Mouse (Mus musculus) liver, adult 2 months (tissue): ENCODE data around the gene Usp48. TPM values are rescaled to one million over a fixed set of nuclear protein-coding genes. Genes with fewer than 3 reads are reported as not detected.

Experiments
- DNase-seq: peaks from one replicate; pipeline ENCODE4 v3.0.0-alpha.2; 2011; ENCODE audit warnings: low read depth, low spot score; ENCODE audit errors: extremely low read depth
- H3K27ac ChIP-seq: fragments of 200-500 bp; replicated peaks from 2 replicates; pipeline ENCODE4 v1.5.1; 2012; ENCODE audit warnings: low read depth, mild to moderate bottlenecking, control low read depth, inconsistent platforms, low read length; ENCODE audit not compliant: insufficient read depth
- H3K27me3 ChIP-seq: fragments of 200-500 bp; 2 replicates; pipeline ENCODE4 v1.6.1; 2012; ENCODE audit warnings: mild to moderate bottlenecking, moderate library complexity, low read length, inconsistent platforms; ENCODE audit not compliant: control insufficient read depth, insufficient read depth
- H3K36me3 ChIP-seq: fragments of 200-500 bp; 2 replicates; pipeline ENCODE4 v1.6.1; 2012; ENCODE audit warnings: low read length, inconsistent platforms; ENCODE audit not compliant: control insufficient read depth, insufficient read depth
- H3K4me1 ChIP-seq: fragments of 200-500 bp; 2 replicates; pipeline ENCODE4 v1.6.1; 2011; ENCODE audit warnings: low read length; ENCODE audit not compliant: control insufficient read depth, insufficient read depth
- H3K4me3 ChIP-seq: fragments of 200-500 bp; 2 replicates; pipeline ENCODE4 v1.5.1; 2011; ENCODE audit warnings: low read depth, mild to moderate bottlenecking, control low read depth, low read length, moderate library complexity; ENCODE audit not compliant: insufficient read depth
- H3K79me2 ChIP-seq: fragments of 200-500 bp; 2 replicates; pipeline ENCODE4 v1.6.1; 2012; ENCODE audit warnings: inconsistent platforms, mild to moderate bottlenecking, low read length, moderate library complexity; ENCODE audit not compliant: control insufficient read depth, insufficient read depth
- H3K9ac ChIP-seq: fragments of 200-500 bp; 2 replicates; pipeline ENCODE4 v1.6.1; 2012; ENCODE audit warnings: low read depth, mild to moderate bottlenecking, control low read depth, inconsistent platforms, low read length
- CTCF ChIP-seq: fragments of 200-500 bp; IDR thresholded peaks from 2 replicates; pipeline ENCODE4 v1.5.1; 2011; ENCODE audit warnings: low read depth, low read length, control low read depth
- POLR2A ChIP-seq: fragments of 200-500 bp; IDR thresholded peaks from 2 replicates; pipeline ENCODE4 v1.6.1; 2011; ENCODE audit warnings: low read length, control low read depth; ENCODE audit not compliant: insufficient read depth; ENCODE audit errors: extremely low read depth
- WGBS: fragments of 180-500 bp; shearing (Covaris S2); methylation state at CpG from one replicate; pipeline ENCODE4 v1.1.7; 2018; 5-methylcytosine and 5-hydroxymethylcytosine counted together
- polyA plus RNA-seq: library from polyadenylated mRNA; depleted of rRNA; stranded (reverse); fragments of >200 nt; gene quantifications from 2 replicates; pipeline ENCODE4 v1.2.3, GENCODE M21; 2012
- total RNA-seq: library from RNA; depleted of rRNA; stranded (reverse); fragments of >200 nt; gene quantifications from 2 replicates; pipeline ENCODE4 v1.2.3, GENCODE M21; 2014

The Usp48 gene
- total and polyA plus RNA-seq, 2 experiments: 19.6 to 21.8 TPM

DNA sequence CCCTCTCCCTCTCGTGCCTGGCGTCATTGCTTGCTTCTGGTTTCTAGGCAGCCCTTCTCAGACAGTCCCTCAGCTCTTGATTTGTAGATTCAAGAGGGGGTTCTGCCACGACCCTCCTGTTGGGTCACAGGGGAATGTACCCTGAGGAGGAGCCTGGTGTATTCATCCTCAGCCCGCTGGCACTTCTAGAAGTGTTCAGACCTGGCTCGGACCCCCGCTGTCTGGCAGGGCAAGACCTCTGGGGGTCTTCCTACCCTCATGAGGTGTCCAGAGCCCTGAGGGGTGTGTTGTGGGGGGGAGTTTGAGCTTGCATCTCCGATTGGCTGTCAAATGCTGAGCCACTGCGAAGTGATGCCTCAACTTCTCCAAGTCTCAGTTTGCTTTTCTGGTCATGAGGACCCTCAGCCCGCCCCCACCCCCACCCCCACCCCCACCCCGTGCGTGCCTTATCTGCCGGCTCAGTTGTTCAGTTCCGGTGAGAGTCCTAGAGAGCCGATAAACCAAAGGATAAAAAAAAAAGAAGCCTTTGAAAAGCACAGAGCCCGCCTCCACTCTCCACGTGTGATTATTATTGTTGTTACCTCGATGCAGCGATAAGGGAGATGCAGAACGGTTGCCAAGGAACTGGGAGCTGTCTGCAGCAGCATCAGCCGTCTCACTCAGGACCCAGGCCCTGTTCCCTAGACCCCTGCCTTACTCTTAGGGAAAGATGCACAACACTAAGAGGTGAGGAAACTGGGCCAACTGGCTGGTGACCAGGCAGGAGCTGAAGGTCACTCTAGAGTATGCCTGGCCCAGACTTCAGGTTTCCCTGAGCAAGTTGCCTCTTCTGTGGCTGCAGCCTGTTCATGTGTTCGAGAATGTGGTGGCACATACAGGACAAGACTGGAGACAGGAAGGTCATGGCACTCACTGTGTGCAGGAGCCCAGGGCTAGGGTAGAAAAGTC, 106.0 kb downstream of the Usp48 start:
- DNase-seq: peak; percentile 43
- Histone ChIP-seq H3K4me3 (no peak overlapping the region), H3K36me3 (no peaks in the 10 kb centered on the region), H3K9ac (no peak overlapping the region), H3K27ac (no peak overlapping the region), H3K4me1 (peaks cover 6% of the 10 kb centered on the region), H3K27me3 (no peaks in the 10 kb centered on the region), H3K79me2 (no peaks in the 10 kb centered on the region)
- no peak for TF ChIP-seq POLR2A
- no peak for TF ChIP-seq CTCF
- WGBS: 50% methylated on average over 21 of the region's 21 CpGs

DNA sequence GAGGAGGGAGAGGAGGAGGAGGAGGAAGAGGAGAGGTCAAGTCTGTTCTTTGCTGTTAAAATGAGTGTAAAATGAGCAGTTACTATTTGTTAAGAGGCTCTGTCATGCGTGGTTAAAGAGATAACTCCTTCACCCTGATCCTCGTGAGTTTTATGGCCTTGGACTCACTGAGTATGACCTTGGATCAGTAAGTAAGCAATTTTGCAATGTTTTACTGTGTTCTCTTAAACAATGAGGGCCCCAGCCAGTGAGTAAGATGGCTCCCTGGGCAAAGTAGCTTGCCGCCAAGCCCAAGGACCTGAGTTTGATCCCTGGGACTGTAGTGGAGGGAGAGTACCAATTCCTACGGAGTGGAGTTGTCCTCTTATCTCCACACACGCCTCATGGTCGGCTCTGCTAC, 107.4 kb downstream of the Usp48 start:
- Histone ChIP-seq H3K79me2 (no peaks in the 10 kb centered on the region), H3K27ac (no peak overlapping the region), H3K9ac (no peak overlapping the region), H3K27me3 (no peaks in the 10 kb centered on the region), H3K36me3 (no peaks in the 10 kb centered on the region), H3K4me1 (peaks cover 6% of the 10 kb centered on the region), H3K4me3 (no peak overlapping the region)
- 46% methylated on average over 6 of the region's 6 CpGs for WGBS
- no peak for DNase-seq
- TF ChIP-seq CTCF (no peak), POLR2A (no peak)

DNA sequence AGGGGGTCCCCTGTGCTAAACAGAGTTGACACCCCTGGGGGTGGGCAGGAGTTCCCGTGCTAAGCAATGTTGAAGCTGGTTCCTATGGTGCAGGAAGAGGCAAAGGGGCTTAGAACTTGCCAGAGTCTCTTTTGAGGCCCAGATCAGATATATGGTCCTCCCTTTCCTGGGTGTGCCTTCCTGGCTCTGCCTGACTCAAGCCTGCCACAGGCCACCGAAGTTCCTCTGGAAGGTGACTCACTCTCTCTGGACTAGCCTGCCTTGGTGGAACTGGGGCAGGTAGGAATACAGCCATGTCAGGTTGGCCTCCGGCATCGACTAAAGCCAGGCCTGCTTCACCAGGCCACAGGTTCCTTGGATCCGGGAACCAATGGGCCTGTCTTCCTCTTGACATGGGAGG, 109.5 kb downstream of the Usp48 start:
- Histone ChIP-seq H3K36me3 (no peaks in the 10 kb centered on the region), H3K4me3 (no peak overlapping the region), H3K27me3 (no peaks in the 10 kb centered on the region), H3K9ac (no peak overlapping the region), H3K79me2 (no peaks in the 10 kb centered on the region), H3K27ac (no peak overlapping the region), H3K4me1 (peaks cover 10% of the 10 kb centered on the region)
- no peak for DNase-seq
- TF ChIP-seq POLR2A: no peak
- no peak for TF ChIP-seq CTCF
- 90% methylated on average over 5 of the region's 5 CpGs for WGBS

DNA sequence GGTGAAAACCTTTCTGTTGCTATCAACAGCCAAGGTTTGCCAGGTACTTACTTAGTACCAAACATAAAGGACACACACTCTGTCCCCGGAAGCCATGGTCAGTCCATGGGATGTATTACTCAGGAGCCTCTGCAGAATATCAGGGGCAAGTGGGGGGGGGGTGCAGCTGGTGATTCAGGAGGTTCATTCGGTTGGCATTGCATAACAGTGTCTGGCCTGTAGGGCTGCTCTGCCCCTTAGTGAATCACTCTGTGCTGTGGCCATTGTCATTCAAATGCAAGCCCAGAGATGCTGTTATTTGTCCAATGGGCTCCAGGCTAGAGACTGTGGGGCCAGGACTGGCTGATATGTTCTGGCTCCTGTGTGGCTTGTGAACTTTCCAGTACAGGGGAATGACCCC, 111.0 kb downstream of the Usp48 start:
- Histone ChIP-seq H3K79me2 (no peaks in the 10 kb centered on the region), H3K4me3 (no peak overlapping the region), H3K27ac (no peak overlapping the region), H3K27me3 (no peaks in the 10 kb centered on the region), H3K36me3 (no peaks in the 10 kb centered on the region), H3K4me1 (peaks cover 10% of the 10 kb centered on the region), H3K9ac (no peak overlapping the region)
- 65% methylated on average over 2 of the region's 2 CpGs for WGBS
- no peak for TF ChIP-seq POLR2A
- no peak for TF ChIP-seq CTCF
- no peak for DNase-seq

DNA sequence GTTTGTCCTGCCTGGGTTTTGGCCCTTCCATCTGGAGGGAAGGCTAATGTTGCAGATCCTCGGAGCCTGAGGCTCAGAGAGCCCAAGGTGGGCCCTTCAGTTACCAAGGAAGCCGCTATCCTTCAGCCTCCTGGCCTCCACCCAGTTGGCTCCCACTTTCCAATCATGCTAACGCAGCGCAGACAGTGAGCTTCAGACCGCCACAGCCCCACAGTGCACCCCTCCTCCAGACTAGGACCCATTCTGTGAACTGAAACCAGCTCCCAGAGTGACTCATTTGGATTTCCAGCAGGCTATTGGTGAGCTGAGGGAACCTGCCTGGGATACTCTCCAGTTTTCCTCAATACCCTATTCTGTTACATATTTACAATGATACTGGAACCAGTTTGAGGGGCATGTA, 111.8 kb downstream of the Usp48 start:
- H3K27me3 ChIP-seq: no peaks in the 10 kb centered on the region

DNA sequence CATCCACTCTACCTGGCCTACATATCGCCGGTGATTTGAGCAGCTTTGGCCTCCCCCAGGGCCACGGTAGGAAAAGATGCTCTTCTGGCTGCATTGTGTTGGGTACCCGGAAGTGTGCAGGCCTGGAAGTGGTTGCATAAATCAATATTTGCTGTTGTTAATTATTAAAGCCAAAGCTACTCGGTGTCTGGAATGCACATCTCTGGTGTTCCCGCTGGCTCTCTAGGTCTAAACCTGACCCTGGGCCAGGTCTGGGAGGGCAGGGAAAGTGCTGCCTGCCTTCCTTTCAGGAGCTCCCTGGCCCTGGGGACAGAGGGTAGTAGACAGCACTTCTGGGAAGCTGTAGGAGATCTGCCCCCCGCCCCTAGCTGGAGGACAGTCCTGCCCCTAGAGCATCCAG, 113.0 kb downstream of the Usp48 start:
- no peaks in the 10 kb centered on the region for H3K79me2 ChIP-seq
- H3K36me3 ChIP-seq: no peaks in the 10 kb centered on the region
- H3K27me3 ChIP-seq: no peaks in the 10 kb centered on the region
- WGBS: 20% methylated on average over 7 of the region's 7 CpGs
- no peak overlapping the region for H3K4me3 ChIP-seq
- no peak for TF ChIP-seq CTCF
- TF ChIP-seq POLR2A: no peak
- peaks cover 6% of the 10 kb centered on the region for H3K4me1 ChIP-seq
- no peak overlapping the region for H3K9ac ChIP-seq
- DNase-seq: peak; percentile 84
- H3K27ac ChIP-seq: no peak overlapping the region

More for the DNA sequence above, 111.8 kb downstream of the Usp48 start:
- no peaks in the 10 kb centered on the region for H3K79me2 ChIP-seq
- TF ChIP-seq POLR2A: no peak
- TF ChIP-seq CTCF: no peak
- no peak overlapping the region for H3K4me3 ChIP-seq
- peaks cover 10% of the 10 kb centered on the region for H3K4me1 ChIP-seq
- H3K27ac ChIP-seq: no peak overlapping the region
- no peak overlapping the region for H3K9ac ChIP-seq
- 85% methylated on average over 5 of the region's 5 CpGs for WGBS
- no peak for DNase-seq
- no peaks in the 10 kb centered on the region for H3K36me3 ChIP-seq
